Mouse (Mus musculus) olfactory bulb, adult 2 months (tissue): ENCODE data around the gene Rabl3.

Experiments used
- CTCF ChIP-seq: fragments of 200-500 bp; IDR thresholded peaks from 2 replicates; pipeline ENCODE4 v1.5.1; 2012; ENCODE audit warnings: low read depth, mild to moderate bottlenecking, low read length, moderate library complexity; ENCODE audit not compliant: insufficient read depth
- POLR2A ChIP-seq: fragments of 200-500 bp; IDR thresholded peaks from 2 replicates; pipeline ENCODE4 v1.6.1; 2012; ENCODE audit warnings: mild to moderate bottlenecking, low read depth, low read length, moderate library complexity; ENCODE audit not compliant: insufficient read depth

- TF ChIP-seq POLR2A (no peak), CTCF (no peak)
Measured at GRCm38 (mm10) chr16:37514644-37515043, 25.0 kb upstream of the Rabl3 start.
